Mouse (Mus musculus) kidney, adult 10 weeks (tissue): ENCODE results near the gene Slc38a7. TPM values are rescaled to one million over a fixed set of nuclear protein-coding genes. Genes with fewer than 3 reads are reported as not detected.

Experiments
- polyA plus RNA-seq: library from polyadenylated mRNA; stranded (reverse); fragments of 350-450 nt; fragmentation: Illumina TruSeq; extraction: RNeasy Lipid Tissue Mini Kit (QIAGEN cat#74804); gene quantifications from one replicate; pipeline ENCODE4 v1.2.3, GENCODE M21; 2014; ENCODE audit warnings: low read depth, low replicate concordance

Slc38a7 gene
- polyA plus RNA-seq, result 1.2 TPM

DNA sequence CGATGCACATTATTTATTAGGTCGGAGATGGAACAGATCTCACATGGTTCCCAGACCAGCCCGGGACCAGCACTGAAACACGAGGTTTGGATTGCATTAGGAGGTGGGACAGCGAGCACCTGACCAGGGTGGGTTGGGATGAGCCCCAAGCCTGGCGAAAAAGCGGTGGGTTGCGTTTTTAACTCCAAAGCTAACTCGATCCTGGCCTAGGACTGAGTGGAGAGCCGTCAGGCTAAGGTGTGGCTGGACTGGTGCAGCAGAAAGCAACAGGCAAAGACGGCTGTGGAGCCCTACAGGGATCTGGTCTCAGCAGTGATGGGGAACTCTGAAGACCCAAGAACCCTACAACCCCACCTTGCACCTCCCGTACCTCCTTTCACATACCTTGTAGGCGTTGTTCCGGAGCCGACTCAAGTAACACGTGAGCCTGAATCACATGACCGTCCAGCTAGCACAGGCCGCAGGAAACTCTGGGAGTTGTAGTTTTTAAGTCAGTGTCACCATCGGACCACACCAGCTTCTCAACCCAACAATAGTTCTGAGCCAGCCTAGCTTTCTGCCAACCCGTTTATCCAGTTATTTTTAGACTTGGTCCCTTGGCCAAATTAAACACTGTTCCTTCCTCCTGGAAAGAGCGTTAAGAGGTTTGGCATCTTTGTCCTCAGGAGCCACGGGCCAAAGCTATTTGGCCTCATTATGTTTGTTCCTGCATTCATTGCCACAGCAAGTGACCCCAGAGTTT is at the start of gene Slc38a7:
Gene Slc38a7, minus strand, starts transcription at position 438 of the 742 bp plus-strand sequence.

DNA sequence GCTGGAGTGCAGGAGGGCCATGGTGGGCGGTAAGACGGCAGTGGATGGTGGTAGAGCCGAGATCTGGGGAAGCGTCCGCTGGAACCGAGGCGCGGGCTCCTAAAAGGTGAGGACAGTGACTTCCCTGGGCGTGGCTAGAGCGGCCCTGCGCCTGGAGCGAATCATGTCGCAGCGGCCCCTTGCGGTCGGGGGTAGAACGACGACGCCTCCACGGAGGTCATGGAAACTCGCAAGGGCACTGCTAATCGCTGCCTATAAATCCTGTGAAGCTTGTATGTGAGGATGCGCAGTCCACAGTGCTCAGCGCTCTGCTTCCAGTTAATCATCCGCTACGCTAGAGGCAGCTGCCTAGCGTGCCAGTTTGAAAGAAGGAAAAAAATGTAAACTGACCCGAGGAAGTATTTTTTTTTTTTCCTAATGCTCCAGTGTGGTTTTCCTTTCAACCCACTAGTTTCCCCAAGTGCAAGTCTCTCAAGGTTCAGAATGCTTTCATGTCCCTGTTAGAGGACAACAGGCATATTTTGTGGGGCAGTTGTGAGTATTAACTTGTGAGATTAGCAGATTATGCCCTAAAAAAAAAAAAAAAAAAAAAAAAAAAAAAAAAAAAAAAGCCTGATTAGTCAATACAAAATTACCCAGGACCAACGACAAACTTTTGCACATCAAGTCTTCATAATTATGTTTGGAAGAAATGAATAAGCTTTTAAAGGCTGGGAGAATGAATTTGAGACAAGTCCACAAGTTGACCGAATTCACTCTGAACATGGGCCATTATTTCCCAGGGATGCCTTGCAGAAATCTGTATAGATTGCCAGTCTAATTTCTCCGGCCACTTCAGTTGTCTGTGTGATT is 35.2 kb upstream of the Slc38a7 start, which contains the start of gene Got2:
Gene Got2, minus strand, starts transcription at position 263 of the 852 bp plus-strand sequence.

GRCm38 (mm10) chr8:95825162-95825561 is 28.2 kb downstream of the Slc38a7 start, which contains the start of gene Sap18b:
TSS of gene Sap18b (plus strand) at chr8:95825346.

GRCm38 (mm10) chr8:95807331-95807843 is 46.0 kb downstream of the Slc38a7 start, which contains the start of gene Cnot1:
TSS of gene Cnot1 (minus strand) at chr8:95807464.

Other genes with a start within 250 kb of the Slc38a7 start
- gene Gins3, start 220.1 kb downstream of the Slc38a7 start, polyA plus RNA-seq, result 2.6 TPM
- 1.8 TPM for gene Ndrg4, start 176.6 kb downstream of the Slc38a7 start, polyA plus RNA-seq
- 21.6 TPM for gene Setd6, start 137.7 kb downstream of the Slc38a7 start, polyA plus RNA-seq
- 137 TPM for gene Cnot1, start 46.1 kb downstream of the Slc38a7 start, polyA plus RNA-seq
- 3.4 TPM for gene Sap18b, start 28.2 kb downstream of the Slc38a7 start, polyA plus RNA-seq
- 55.2 TPM for gene Got2, start 35.0 kb upstream of the Slc38a7 start, polyA plus RNA-seq